Mouse (Mus musculus): ENCODE measurements at regions not wholly inside any gene's neighbourhood (a gene's known extent, or its start where the extent isn't known, plus 50 kb on each side); places are given as distances from the start of the nearest gene placed in this dataset.

DNA sequence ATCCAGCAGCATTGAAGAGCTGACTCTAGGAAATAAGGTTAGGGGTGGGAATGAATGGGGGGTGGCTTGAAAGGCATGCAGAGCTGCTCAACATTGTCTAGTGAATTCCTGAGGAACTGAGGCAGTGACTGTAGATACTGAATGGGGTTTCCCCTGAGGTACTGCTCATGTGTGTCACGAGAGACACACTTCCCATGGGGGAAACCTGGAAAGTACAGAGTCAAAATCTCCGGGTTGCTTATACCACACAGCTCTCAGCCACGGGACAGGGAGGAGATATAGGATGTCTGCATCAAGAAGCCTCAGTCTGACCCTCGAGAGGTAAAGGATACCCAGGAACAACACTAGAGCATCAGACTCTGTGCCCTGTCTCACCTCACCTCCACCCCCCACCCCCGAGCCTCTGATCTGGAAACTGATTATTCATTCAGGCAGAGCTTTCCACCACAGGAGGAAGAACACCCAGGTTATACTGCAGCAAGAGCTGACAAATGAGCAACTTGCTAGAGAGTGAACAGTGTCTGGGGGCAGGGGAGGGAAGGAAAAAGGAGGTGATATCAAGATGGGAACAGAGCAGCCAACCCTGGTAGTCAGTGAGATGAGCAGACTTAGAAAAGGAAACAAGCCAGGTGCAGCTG, 102.3 kb upstream of the Nfe2l3 start:
- TF ChIP-seq CTCF (IDR thresholded peaks at IDR 0.05; ENCODE audit: low read depth) (no peak), EP300 (IDR thresholded peaks at IDR 0.05; ENCODE audit: low read depth) (no peak)

All from liver, embryonic 14.5 days (tissue).